In the genomic region with DNA sequence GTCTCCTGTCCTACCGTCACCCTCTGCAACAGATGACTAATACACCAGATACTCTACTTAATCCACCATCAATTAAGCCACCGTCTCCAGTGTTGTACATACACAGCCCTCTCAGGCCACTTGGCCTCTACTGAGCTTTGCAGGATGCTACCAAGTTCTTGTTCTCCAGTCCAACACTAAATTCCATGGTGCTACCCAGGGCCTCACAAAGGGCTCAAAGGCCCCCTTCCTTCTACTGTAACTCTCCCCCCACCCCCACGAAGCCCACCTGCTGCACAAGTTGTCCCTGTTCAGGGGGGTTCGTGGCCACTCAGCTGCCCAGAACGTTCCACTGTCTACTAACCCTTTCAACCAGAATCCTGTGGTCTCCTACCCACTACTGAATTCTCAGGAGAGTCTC, we compare ENCODE assay signal across 10 mouse cellular contexts. TPM values are rescaled to one million over a fixed set of nuclear protein-coding genes. Genes with fewer than 3 reads are reported as not detected.
DNase-seq lines count a peak whose midpoint lies in the region; ATAC-seq and TF ChIP-seq lines count a peak whose summit lies in the region.
"Had no signal": no experiment of that assay in that cellular context is flagged by ENCODE, and none has a peak within 500 bp of the region (broad histone marks: within the 10 kb centered on the region; RNA-seq: fewer than 3 reads in every experiment).

No protein-coding gene starts in this region.

- 0 out of 2 replicates have a peak overlapping the region, but pooled peaks have one; percentile 71 for H3K9ac ChIP-seq in embryonic facial prominence, embryonic 14.5 days (ENCODE audit: low read depth, low read length)
- H3K9ac ChIP-seq in hindbrain, postnatal 0 days (replicated peaks; ENCODE audit: low read length) = 0 out of 2 replicates have a peak overlapping the region, but pooled peaks have one; percentile 75
- H3K9ac ChIP-seq in midbrain, postnatal 0 days (replicated peaks; ENCODE audit: low read length, poor library complexity, severe bottlenecking) = no peak overlapping the region

- WGBS in embryonic facial prominence, embryonic 14.5 days = 65% methylated on average over 5 of the region's 5 CpGs
- WGBS in hindbrain, postnatal 0 days = 74% methylated on average over 5 of the region's 5 CpGs
- WGBS in midbrain, postnatal 0 days = 74% methylated on average over 5 of the region's 5 CpGs

- DNase-seq in left cerebral cortex, adult 2 months (ENCODE audit: extremely low spot score in 1 of 2, low spot score in 2 of 2) = no peak
- no peak for DNase-seq in left cerebral cortex, adult 9 months (ENCODE audit: low spot score in 2 of 2)
- DNase-seq in embryonic facial prominence, embryonic 14.5 days (ENCODE audit: low spot score) = no peak
- DNase-seq in hindbrain, postnatal 0 days (ENCODE audit: low spot score) = no peak
- DNase-seq in midbrain, postnatal 0 days (ENCODE audit: low spot score) = no peak
- no peak for DNase-seq in thymus, adult 18-20 months
- DNase-seq in retina, postnatal 1 day = no peak
- DNase-seq: kidney, adult 11 months; thymus, postnatal 4 days had no signal

- peak overlapping the region; percentile 97 for H3K4me2 ChIP-seq in embryonic facial prominence, embryonic 14.5 days (ENCODE audit: low read depth, low read length)
- peak overlapping the region; percentile 95 for H3K4me2 ChIP-seq in hindbrain, postnatal 0 days (ENCODE audit: low read depth, low read length)
- H3K4me2 ChIP-seq in midbrain, postnatal 0 days (ENCODE audit: low read depth, low read length, poor library complexity, severe bottlenecking) = peak overlapping the region; percentile 95

- no peak for ATAC-seq in embryonic facial prominence, embryonic 14.5 days (ENCODE audit: low read depth)
- ATAC-seq in hindbrain, postnatal 0 days = no peak
- ATAC-seq in midbrain, postnatal 0 days (ENCODE audit: low FRiP score) = no peak
- ATAC-seq in erythroblast, adult 5-6 weeks (replicated peaks; ENCODE audit: low FRiP score, poor library complexity, severe bottlenecking) = no peak

- H3K27ac ChIP-seq in left cerebral cortex, adult 2 months = no peak overlapping the region
- no peak overlapping the region for H3K27ac ChIP-seq in embryonic facial prominence, embryonic 14.5 days (replicated peaks; ENCODE audit: low read depth, low read length)
- no peak overlapping the region for H3K27ac ChIP-seq in hindbrain, postnatal 0 days
- no peak overlapping the region for H3K27ac ChIP-seq in midbrain, postnatal 0 days (ENCODE audit: low read depth, low read length)

- peaks cover 12% of the 10 kb centered on the region for H3K4me1 ChIP-seq in embryonic facial prominence, embryonic 14.5 days (ENCODE audit: control insufficient read depth, insufficient read depth, low read length)
- H3K4me1 ChIP-seq in hindbrain, postnatal 0 days (ENCODE audit: insufficient read depth, low read length) = peaks cover 13% of the 10 kb centered on the region; the same call in 1 of the 2 replicates
- H3K4me1 ChIP-seq in midbrain, postnatal 0 days (ENCODE audit: insufficient read depth, low read length) = peaks cover 9% of the 10 kb centered on the region; the same call in 1 of the 2 replicates

- no peaks in the 10 kb centered on the region for H3K9me3 ChIP-seq in embryonic facial prominence, embryonic 14.5 days (ENCODE audit: control insufficient read depth, low read length)
- no peaks in the 10 kb centered on the region for H3K9me3 ChIP-seq in hindbrain, postnatal 0 days (ENCODE audit: low read length)
- H3K9me3 ChIP-seq in midbrain, postnatal 0 days (ENCODE audit: low read length) = no peaks in the 10 kb centered on the region

- peaks cover 9% of the 10 kb centered on the region; the same call in 1 of the 2 replicates for H3K27me3 ChIP-seq in embryonic facial prominence, embryonic 14.5 days (replicated peaks; ENCODE audit: control insufficient read depth, insufficient read depth, low read length)
- H3K27me3 ChIP-seq in hindbrain, postnatal 0 days (ENCODE audit: insufficient read depth, low read length) = no peaks in the 10 kb centered on the region
- H3K27me3 ChIP-seq in midbrain, postnatal 0 days (ENCODE audit: insufficient read depth, low read length) = no peaks in the 10 kb centered on the region

- TF ChIP-seq CTCF in left cerebral cortex, adult 2 months (IDR thresholded peaks at IDR 0.05) = no peak
- TF ChIP-seq CTCF in hindbrain, postnatal 0 days (IDR thresholded peaks at IDR 0.05; ENCODE audit: low read depth) = no peak
- TF ChIP-seq CTCF in midbrain, postnatal 0 days (IDR thresholded peaks at IDR 0.05) = no peak

- H3K4me3 ChIP-seq in left cerebral cortex, adult 2 months = peak overlapping the region; percentile 95
- H3K4me3 ChIP-seq in embryonic facial prominence, embryonic 14.5 days (ENCODE audit: low read depth, low read length) = peak overlapping the region; percentile 73
- peak overlapping the region; percentile 74 for H3K4me3 ChIP-seq in hindbrain, postnatal 0 days (ENCODE audit: low read length)
- peak overlapping the region; percentile 81 for H3K4me3 ChIP-seq in midbrain, postnatal 0 days (ENCODE audit: low read depth, low read length)

- intact Hi-C loops in left cerebral cortex, adult 2 months (cut with DNase I) = no loop called here

- H3K36me3 ChIP-seq in embryonic facial prominence, embryonic 14.5 days (ENCODE audit: control insufficient read depth, insufficient read depth, low read length) = no peaks in the 10 kb centered on the region
- H3K36me3 ChIP-seq in hindbrain, postnatal 0 days (ENCODE audit: insufficient read depth, low read length) = no peaks in the 10 kb centered on the region
- no peaks in the 10 kb centered on the region for H3K36me3 ChIP-seq in midbrain, postnatal 0 days (ENCODE audit: insufficient read depth, low read length)

RNA-seq across cellular contexts. Expression of a gene that starts 1.5 kb away (rescaled TPM):
- 10 to 100 TPM; 18.3 to 20.2 TPM for total RNA-seq in left cerebral cortex, adult 2 months (2021)
- 11.5 and 13.1 TPM in 2 replicates for polyA plus RNA-seq in embryonic facial prominence, embryonic 14.5 days (2014; fragmentation: Nextera tagmentation; extraction: Ambion mirVana)
- 17.4 and 17.7 TPM in 2 replicates for total RNA-seq in hindbrain, postnatal 0 days (2014; rRNA removed)
- polyA plus RNA-seq in hindbrain, postnatal 0 days (2015; fragmentation: Nextera tagmentation; extraction: Ambion mirVana) = 7.6 and 7.8 TPM in 2 replicates
- total RNA-seq in midbrain, postnatal 0 days (2014; rRNA removed) = 18.3 and 20.2 TPM in 2 replicates
- polyA plus RNA-seq in midbrain, postnatal 0 days (2015; fragmentation: Nextera tagmentation; extraction: Ambion mirVana) = 8.5 TPM in 2 replicates
- 29.5 and 36.5 TPM in 2 replicates for total RNA-seq in erythroblast, adult 5-6 weeks (2015; ENCODE audit: low replicate concordance)
- 9.6 and 12.0 TPM in 2 replicates for total RNA-seq in erythroblast, adult 5-6 weeks (2017; ENCODE audit: low replicate concordance)

RNA-seq across cellular contexts. Expression of a gene that starts 57.7 kb away (rescaled TPM):
- total RNA-seq in left cerebral cortex, adult 2 months (2021) = 10 to 100 TPM; 22.8 to 26.4 TPM
- 21.1 and 23.6 TPM in 2 replicates for polyA plus RNA-seq in embryonic facial prominence, embryonic 14.5 days (2014; fragmentation: Nextera tagmentation; extraction: Ambion mirVana)
- total RNA-seq in hindbrain, postnatal 0 days (2014; rRNA removed) = 26.4 and 31.7 TPM in 2 replicates
- polyA plus RNA-seq in hindbrain, postnatal 0 days (2015; fragmentation: Nextera tagmentation; extraction: Ambion mirVana) = 12.3 and 12.7 TPM in 2 replicates
- 28.8 and 32.3 TPM in 2 replicates for total RNA-seq in midbrain, postnatal 0 days (2014; rRNA removed)
- 9.4 and 9.6 TPM in 2 replicates for polyA plus RNA-seq in midbrain, postnatal 0 days (2015; fragmentation: Nextera tagmentation; extraction: Ambion mirVana)
- total RNA-seq in erythroblast, adult 5-6 weeks (2015; ENCODE audit: low replicate concordance) = 4.0 and 7.9 TPM in 2 replicates
- total RNA-seq in erythroblast, adult 5-6 weeks (2017; ENCODE audit: low replicate concordance) = 4.1 and 9.5 TPM in 2 replicates
